Mouse (Mus musculus) embryo, embryonic 9.5 days (tissue): ENCODE data around the gene Ctsa.
A peak's percentile ranks its signal among the peaks of the same experiment; 100 is the strongest.

Experiments
- DNase-seq: peaks from one replicate; pipeline ENCODE4 v3.0.0-alpha.2; 2017; ENCODE audit errors: extremely low spot score

The Ctsa gene

DNA sequence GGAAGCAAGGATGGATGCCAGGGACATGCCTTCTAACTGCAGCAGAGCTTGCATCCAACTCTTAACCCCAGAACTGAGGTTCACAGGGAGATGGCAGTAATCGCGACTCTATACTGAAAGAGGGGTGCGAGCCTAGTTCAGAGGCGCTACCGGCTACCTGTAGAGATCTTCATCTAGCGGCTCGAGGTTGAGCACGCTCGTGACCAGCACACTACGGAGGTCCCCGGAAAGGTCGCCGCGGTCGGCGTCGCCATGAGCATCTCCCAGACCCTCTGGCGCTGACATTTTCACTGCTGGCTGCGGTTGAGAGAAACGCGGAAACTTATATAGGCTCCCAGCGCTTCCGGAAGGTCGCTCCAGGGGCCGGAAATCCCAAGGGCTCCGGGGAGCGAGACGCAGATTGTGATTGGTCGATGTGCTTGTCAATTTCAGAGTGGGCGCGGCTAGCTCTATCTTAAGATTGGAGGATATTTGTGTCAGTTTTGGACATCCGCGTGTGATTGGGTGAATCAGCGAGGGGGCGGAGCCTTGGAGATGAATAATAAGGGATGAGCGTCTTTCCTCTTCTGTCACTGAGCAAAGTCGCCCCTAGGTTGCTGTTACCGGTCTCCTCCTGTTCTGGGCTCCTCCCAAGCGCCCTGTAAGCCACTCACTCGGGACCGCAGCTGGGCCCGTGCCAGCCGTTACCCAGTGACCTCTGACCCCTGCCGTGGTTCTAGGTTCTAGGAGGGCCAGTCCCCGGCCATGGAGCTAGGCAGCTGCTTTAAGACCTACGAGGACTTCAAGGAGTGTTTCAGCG is 27.9 kb upstream of the Ctsa start, which contains the start of the genes Acot8 and Zswim3:
Gene Acot8, minus strand, starts transcription at position 350 of the 799 bp plus-strand sequence.
Gene Zswim3, plus strand, starts transcription at position 566 of the 799 bp plus-strand sequence.
- DNase-seq, result peak; percentile 99

- no peak for DNase-seq
Measured at GRCm38 (mm10) chr2:164805332-164805718, 27.3 kb upstream of the Ctsa start.

DNA sequence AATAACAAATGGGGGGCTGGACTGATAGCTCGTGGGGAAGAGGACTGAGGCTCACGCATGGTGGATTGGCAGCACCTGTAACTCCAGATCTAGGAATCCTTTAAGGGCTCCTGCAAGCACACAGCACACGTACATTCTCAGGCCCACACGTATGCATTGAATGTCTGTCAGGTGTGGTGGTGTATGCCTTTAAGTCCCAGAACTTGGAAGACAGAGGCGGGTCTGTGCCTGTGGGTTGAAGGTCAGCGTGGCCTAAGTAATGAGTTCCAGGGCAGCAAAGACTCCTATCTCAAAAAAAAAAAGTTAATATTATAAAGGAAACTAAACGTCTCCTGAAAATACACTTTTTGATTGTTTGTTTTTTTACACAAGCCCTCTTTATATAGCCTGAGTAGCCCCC is 26.1 kb upstream of the Ctsa start:
- no peak for DNase-seq

- DNase-seq, result no peak
Measured at GRCm38 (mm10) chr2:164813557-164813956, 19.1 kb upstream of the Ctsa start.

DNA sequence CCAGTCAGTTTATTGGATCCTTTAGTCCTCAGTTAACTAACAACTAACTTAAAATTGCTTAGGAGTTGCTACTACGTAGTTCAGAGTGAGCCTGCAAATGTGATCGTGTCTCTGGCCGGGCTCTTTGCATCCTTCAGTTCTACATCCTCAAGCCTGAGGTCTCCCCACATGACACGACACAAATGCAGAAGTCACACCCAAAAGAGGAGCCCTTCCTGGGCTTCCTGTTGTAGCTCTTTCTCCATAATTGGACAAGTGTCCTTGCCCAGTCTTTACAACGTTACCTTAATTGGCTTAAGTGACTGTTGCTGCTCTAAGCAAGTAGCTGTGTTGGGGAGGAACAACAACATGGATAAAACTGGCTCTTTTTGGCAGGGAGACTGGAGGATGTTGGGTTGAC is 17.3 kb upstream of the Ctsa start:
- DNase-seq, result no peak

DNA sequence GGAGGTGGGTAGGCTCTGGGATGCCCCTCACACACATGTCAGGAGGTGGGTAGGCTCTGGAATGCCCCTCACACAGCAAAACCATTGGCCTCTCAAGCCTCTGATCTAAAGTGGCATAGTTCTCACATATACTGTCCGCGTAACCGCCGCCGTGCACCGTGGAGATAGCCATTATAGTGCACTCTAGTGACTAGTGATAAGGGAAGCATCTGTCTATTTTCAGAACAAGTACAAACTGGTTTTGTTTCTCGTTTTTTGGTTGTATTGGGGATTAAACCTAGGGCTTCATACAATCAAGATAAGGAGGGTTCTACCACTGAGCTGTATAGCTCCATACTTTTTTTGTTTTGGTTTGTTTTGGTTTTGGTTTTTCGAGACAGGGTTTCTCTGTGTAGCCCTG is 16.9 kb upstream of the Ctsa start:
- DNase-seq, result no peak

- no peak for DNase-seq
Measured at GRCm38 (mm10) chr2:164817206-164817605, 15.5 kb upstream of the Ctsa start.

- peak; percentile 47 for DNase-seq
Measured at GRCm38 (mm10) chr2:164817703-164818102, 15.0 kb upstream of the Ctsa start.

- DNase-seq, result no peak
Measured at GRCm38 (mm10) chr2:164821060-164821459, 11.6 kb upstream of the Ctsa start.

- peak; percentile 100 for DNase-seq
Measured at GRCm38 (mm10) chr2:164822636-164823165, 10.0 kb upstream of the Ctsa start, which contains the start of gene Zswim1. TSS of gene Zswim1 (plus strand) at chr2:164822686.

GRCm38 (mm10) chr2:164823181-164823585 is 9.5 kb upstream of the Ctsa start:
- DNase-seq, result no peak

DNA sequence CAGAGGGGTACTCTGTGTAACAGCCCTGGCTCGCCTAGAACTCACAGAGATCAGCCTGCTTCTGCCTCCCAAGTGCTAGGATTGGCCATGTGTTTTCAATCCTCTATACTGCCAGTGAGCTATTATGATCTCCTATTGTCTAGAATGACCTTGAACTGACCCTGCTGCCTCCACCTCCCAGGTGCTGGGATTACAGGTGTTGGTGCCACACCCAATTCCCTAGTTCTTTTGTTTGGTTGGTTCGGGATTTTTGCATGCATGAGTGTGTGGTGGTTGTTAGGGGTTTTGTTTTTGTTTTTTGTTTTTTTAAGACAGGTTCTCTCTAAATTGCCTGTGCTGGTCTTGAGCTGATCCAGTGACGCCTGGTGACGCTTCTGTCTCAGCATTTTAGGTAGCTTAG is 8.7 kb upstream of the Ctsa start:
- DNase-seq, result no peak

GRCm38 (mm10) chr2:164825521-164825920 is 7.2 kb upstream of the Ctsa start:
- no peak for DNase-seq

DNA sequence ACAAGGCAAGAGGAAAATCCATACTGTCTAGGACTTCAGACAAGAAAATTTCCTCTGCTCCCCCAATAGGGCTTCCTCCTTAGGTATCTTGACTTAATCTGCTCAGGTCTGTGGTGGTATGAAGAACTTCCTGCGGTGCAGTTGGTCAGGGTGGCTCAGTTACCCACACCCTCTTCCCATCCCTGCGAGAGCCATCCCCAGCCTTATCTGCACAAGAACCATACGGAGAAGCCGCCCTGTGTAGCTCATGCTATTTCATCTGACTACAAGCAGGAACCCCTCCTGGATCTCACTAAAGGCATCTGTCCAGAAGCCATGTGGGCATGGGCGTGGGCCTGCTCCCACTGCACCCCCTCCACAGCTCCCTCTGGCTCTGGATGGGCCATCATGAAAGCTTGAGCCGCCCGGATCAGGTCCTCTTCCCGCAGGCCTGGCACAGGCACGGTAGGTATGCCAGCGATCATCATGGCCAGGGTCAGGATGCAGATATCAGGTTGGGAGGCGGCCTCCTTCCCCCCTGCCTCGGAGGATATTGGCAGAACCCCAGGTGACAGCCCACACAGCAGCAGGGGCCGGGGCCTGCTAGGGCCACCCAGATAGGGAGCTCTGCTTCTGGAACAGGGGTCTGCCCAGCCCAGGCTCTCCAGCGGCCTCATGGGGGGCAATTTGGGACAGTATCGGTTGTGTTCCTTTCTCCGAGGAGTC is 5.4 kb upstream of the Ctsa start:
- DNase-seq, result no peak

GRCm38 (mm10) chr2:164828437-164828836 is 4.2 kb upstream of the Ctsa start, which contains the start of gene Spata25:
TSS of gene Spata25 (minus strand) at chr2:164828537.
- no peak for DNase-seq

- no peak for DNase-seq
Measured at GRCm38 (mm10) chr2:164829090-164829489, 3.6 kb upstream of the Ctsa start.

DNA sequence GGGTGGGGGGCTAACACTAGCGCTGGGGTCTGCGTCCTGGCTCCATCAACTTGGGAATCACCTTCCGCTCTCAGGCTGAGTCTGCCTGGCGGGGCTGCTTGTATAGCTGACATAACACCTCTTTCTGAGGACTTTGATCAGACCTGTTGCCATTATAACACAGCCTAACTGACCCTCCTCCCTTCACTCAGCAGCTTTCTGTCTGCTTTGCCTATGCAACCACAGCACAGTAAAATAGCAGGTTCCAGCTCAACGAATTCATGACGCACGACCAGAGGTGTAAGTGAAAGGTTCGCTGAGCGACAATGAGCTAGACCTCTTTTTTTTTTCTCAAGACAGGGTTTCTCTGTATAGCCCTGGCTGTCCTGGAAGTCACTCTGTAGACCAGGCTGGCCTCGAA is 1.6 kb upstream of the Ctsa start:
- DNase-seq, result no peak

GRCm38 (mm10) chr2:164832032-164832747 is 483 bp upstream of the Ctsa start:
- no peak for DNase-seq

GRCm38 (mm10) chr2:164833314-164833959 is 764 bp downstream of the Ctsa start, which contains the start of gene Neurl2:
TSS of gene Neurl2 (minus strand) at chr2:164833456.
- peak; percentile 91 for DNase-seq

DNA sequence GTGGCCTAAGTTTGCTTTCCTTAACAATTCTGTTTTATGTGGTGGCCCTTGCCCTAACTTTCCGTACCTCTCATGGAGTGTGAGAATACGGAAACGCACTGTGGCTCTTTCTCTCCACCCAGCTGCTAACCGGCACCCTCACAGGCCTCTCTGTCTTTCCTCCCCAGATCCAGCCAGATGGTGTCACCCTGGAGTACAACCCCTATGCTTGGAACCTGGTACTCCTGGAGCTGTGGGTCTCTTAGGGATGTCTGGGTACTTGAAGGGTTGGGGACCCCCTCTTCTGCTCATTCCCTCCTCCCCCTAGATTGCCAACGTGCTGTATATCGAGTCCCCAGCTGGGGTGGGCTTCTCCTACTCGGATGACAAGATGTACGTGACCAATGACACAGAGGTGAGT is 1.9 kb downstream of the Ctsa start:
- DNase-seq, result no peak

DNA sequence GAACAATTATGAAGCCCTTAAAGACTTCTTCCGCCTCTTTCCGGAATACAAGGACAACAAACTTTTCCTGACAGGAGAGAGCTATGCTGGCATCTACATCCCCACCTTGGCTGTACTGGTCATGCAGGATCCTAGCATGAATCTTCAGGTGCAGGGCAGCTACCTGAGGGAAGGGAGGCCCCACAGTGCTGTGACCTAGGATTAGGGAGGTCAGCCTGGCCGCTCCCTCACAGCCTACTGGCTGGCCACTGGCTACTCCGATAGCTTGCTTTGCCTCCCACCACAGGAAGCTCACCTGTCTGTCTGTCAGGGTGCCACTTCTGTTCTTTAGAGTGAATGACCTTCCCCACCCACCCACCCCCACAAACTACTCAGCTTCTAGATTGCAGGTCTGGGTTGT is 2.5 kb downstream of the Ctsa start:
- no peak for DNase-seq
